Mouse (Mus musculus) frontal cortex, postnatal 10 days (tissue): ENCODE data around the gene Exoc6b.

ENCODE experiments used
- DNase-seq, 2 experiments: peaks; one replicate each; pipeline ENCODE4 v3.0.0; 2022; ENCODE audit warnings: low spot score in 2 of 2, mixed read lengths in 1 of 2

The Exoc6b gene

DNA sequence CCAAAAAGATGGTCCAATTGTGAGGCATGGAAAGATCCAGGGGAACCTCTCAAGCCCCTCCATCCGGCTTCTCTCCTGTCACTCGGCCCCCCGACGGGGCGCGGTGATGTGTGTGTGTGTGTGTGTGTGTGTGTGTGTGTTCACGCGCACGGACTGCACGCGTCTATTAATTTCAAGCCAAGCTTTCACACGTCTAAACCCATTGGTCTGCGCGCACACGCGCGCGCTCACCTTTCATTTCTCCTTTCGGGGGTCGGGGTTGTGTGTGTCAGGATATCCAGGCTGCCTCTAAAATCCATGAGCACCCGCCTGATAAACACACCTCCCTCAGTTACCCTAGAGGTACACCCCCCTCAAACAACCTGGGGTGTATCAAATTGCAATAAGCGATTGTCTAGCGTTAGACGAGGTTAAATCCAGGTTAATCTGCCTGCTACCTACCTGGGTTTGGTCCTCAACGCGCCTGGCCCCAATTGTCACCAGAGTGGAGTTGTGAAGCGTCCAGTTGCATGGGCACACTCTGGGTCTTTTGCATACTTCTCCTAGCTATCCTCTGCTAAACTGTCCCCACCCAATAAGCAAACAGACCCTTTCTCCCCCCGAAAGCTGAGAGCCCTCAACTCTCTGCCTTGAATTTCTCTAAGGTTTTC lies 482.6 kb downstream of the Exoc6b start:
- no peak for DNase-seq

DNA sequence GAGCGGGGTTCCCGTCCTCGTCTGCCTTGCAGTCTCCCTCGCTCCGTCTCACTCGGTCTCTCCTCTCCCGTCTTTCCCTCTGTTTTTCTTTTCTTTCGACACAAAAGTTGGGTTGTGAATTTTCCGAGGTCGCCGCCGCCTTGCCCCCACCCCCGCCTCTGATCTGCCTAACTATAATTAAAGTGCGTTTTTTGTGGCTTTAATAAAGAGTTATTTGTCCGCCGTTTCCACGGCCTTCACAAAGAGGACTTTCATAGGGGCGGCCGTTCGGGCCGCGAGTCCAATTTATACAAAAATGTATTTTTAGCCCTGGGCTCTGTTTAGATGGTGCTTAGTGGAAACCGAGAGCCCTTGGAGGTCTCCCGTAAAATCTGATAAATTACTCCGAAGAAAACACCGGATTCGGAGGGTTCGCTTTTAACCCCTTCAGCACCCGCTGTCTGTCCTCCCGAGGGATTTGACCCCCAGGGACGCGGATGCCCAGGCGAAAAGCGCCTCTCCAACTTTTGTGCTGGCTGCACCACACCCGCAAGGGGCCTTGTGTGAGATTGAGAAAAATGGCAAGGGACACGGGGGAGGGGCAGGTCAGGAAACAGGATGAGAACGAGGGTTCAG lies 483.5 kb downstream of the Exoc6b start:
- DNase-seq: no peak

DNA sequence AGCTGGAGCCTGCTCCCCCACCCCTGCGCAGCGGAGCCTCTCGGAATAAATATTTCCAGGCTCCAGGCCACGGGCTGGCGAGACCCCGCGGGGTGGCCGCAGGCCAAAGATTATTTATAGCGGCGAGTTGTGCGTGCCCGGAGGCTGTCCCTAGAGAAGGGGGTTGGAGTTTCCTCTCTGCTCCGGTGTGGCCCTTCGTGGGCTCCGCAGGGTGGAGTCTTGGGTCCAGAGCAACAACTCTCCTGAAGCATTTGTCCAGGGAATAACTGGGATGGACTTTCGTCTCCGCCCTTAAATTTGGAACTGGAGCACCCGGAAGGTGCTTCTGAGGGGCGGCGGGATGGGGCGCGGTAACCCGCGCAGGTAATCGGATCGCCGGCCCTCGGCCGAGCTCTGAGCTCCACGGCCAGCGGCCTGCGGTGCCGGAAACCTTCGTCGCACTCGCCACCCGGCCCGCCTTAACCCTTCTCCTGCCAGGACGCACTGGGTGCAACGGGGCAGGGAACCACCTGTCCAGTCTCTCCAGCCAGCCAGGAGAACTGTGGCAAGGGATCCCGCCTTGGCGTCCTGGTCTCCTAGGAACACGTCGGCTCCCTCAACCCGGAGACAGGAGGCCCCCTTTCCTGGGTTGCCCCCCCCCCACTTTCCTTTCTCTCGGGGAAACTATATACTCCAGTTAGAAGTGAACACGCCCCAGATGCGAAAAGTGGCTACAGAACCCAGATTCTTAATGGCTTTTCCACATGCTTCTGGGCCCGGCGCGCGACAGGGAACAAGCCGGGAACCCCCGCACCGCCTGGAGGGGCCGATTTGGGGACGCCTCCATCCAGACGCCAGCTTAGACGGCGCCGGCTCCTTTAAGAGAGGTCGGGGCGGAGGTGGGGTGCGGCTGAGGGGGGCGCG lies 484.3 kb downstream of the Exoc6b start:
- peak in 1 of 2 experiments; percentile 21 for DNase-seq

DNA sequence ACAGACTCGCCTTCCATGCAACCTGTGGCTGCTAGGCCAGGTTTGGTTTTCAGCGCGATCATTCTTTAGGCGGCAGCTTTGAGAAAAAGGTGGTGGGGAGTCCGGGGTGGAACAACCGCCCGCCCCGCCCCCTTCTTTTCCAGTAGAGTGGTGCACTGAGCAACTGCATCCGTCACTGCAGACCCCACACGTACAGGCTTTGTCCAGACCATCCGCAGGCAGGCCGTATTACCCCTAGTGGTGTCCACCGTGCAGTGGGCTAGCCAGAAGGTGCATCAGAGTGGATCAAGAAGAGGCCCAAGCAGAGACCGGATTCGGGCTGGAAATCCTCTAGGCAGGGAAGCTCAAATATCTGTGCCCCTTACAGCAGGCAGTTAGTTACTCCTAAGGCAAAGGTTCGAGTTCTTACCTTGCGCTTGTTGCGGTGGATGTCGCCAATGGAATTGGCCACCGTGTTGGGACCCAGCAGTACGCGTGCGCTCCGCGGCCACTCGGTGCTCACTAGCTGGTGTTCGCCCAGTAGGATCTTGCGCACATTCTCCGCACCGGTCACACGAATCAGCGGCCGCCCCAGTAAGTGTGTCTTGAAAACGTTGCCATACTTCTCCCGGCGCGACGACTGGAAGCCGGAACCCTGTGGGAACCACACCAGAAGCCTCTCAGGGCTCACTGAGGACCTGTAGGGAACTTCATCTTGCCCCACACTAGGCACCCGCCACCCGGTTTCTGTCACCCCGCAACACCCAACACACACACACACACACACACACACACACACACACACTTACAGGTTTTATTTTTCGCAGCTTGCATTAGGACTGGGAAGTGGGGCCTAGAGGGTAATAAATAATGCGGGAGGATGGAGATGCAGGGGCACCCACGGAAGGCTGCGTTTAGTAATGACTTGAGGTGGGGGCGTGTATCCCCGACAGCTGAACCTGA lies 485.2 kb downstream of the Exoc6b start:
- peak in 1 of 2 experiments; percentile 5 for DNase-seq

DNA sequence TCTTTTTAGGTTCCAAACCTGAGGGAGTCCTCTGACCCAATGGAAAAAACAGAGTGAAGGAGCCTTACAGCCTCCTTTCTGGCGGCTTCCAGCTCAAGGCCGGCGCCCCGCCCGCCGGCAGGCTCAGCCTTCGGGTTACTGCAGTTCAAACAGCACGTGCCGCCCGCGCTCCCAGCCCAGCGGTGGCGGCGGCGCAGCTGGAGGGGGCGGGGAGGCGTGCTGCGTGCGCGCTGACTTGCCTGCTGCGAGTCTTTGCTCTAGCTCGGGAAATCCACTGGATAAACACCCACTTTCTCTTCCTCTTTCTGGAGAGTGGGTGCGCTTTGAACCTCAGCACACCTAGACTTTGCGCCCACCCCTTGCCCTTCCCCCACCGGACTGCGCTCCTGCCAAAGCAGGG lies 485.9 kb downstream of the Exoc6b start:
- peak; percentile 64 to 67 for DNase-seq

DNA sequence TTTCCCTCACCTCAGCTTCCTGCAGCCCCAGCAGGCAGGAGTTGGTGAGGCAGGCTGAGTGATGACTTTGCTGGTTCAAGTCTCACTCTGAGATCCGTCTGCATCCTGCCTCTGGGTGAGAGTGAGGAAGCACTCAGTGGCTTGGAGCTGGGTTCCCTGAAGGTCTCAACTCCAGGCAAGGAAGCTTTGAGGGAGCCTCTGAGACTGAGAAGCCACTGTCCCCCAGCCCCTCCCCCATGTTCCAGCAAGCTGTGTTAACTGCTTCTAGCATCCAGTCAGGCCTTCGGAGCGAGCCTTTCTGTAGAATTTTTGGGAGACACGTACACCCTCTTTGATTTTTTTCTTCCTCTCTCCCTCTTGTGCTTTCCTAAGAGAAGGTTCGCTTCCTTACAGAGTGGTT lies 486.5 kb downstream of the Exoc6b start:
- DNase-seq: no peak

DNA sequence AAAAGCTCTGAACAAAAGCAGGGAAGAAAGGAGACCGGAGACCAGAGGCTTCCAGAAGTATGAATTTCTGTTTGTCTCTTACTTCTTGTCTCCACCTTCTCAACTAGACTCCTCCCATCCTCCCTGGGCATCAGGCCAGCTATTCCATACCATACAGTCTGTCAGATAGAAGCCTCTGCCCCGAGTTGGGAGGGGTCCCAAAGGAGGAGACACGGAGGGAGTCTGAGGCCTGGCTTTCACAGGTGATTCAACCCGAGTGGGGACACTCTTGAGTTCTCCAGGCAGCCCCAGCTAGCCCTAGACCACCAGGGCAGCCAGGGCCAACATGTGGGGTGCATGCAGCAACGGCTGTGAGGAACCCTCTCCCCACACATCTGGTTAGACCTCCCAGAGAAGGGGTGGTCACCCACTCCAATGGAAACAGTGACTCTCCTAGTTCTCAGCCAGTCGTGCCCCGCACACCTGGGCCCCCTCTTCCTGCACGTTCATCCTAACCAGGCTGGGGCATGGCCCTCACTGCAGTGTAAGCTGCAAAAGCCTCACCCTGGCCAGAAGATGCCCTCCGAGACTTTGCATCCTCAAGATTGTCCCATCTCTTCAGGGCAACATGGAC lies 487.4 kb downstream of the Exoc6b start:
- no peak for DNase-seq

DNA sequence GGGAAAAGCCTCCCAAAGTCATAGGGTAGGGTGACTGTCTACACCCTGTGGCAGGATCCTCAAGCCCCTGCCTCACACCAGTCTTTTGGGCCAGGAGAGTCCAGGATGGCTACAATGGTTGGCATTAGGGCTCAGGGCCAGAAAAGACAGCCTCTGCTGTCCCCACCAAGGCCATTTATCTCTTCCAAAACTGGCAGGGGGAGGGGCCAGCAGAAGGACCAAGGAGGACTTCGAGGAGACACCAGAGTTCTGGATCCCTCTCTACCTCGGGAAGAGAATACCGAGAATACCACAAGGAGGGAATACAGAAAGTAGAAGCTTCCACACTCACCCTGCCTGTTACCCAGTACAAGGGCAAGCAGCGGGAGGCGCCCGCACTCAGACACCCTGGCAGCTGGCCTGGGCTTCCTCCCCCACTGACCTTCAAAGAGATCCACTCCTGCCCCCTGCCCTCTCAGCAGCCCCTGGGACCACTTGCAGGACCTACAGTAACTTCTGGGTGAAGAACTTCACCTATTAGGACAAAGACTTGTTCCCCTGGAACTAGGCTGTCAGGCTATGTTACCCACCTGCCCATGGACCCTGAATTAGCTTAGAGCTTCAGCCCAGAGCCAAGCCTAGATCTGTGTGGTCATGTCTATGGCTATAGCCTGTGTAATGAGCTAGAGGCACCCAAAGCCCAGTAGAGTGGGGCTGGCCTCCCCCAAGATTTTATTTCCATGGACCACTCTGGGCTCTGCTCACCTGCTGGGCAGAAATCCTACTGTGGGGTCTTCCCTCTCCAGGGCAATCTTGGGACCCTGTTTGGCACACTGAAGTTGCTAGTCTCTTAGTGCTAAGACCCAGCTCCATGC lies 488.1 kb downstream of the Exoc6b start:
- DNase-seq: no peak

DNA sequence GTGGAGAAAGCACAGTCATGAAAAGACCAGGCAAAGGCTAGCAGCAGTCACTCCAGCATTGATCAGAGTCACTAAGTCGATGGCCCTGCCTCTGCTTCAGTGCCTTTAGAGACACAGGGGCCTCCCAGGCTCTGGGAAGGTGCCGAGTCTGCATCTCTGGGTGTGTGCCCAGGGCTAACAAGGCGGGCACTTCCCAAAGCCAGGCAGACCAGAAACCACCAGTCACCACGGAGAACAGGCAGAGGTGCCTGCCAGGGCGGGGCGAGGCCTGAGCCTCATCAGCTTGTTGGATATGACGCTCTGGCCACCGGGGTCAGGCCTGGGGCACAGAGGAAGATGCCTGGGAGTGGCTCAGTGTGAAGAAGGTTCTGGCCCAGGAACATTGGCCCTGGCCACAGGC lies 489.8 kb downstream of the Exoc6b start:
- DNase-seq: no peak

DNA sequence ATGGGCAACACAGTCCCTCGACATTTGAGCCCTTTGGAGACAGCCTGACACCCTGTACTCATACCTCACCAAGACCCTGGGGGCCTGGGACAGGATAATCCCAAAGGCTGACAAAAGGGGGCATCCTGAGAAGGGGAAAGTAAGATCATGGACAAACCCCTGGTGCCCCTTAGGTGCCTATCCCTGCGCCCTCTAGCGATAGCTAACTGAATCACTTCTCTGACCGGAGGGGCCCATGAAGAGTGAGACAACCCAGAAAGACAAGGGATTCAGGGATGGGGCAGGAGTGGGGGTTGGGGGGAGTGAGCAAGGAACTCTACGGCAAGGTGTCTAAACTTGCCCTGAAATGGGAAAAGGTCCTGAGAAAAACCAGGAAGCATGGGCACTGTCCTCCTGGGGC lies 490.4 kb downstream of the Exoc6b start:
- DNase-seq: no peak

DNA sequence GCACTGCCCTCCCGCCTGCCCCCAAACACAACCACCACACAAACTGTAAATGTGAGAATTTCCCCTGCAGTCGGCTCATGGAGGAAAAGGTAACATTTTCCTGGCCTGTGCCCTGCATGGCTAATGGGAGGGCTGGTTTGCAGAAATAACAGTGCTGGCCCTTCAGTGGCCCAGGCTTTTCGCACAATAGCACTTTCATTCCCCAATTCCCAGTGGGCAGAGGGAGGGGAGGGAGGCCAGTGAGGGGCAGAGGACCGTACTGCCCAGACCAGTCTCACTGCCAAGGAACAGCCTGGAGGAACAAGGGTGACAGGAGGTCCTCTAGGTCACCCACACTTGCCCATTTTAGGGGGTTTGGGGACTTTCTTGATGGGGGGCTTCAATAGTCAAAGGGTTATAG lies 491.4 kb downstream of the Exoc6b start:
- no peak for DNase-seq

DNA sequence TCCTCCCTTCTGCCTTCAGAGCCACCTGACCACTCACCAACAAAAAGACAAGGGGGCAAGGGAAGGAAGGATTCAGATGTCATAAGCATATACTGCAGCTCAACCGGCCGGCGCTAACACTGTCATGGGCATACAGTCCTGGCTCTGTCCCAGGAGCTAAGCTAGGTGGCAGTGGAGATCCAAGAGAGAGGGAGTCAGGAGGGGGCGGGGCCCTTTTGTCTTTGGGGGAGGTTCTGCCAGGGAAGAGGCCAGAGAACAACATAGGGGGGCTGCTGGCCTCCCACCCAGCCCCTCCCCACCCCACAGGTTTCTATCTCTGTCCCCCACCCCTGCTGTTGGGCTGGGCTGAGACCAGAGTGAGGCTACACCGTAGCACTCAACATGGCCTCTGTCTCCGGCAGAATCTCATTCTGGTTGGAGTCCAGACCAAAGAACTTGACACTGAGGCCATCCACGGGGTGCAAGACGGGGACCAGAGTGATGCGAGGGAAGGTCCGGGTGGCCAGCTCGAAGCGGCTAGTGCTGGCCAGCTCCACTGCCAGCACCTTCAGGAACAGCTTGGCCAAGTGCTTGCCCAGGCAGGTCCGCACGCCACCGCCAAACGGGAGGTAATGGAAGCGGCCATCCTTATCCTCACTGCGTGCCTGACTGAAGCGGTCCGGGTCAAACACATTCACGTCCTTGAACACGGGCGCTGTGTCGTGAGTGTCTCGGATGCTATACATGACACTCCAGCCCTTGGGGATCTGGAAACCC lies 495.2 kb downstream of the Exoc6b start:
- DNase-seq: no peak

DNA sequence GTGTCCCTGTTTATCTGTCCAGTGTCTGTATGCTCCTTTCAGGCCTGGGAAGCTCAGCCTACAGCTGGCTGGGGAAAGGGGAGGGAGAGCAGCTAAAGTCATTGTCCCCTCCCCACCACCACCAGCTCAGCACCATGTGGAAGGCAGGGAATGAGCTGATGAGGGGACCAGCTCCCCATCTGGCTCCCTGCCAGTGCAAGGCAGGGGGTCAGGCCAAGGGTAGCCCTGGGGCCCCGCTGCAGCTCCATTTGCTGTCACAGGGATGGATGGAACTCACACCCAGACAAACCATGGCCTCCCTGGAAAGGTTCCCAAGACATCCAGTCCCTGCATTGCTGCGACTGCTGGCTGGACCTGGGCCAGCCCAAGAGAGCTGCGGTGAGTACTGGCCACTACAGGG lies 499.3 kb downstream of the Exoc6b start:
- no peak for DNase-seq

DNA sequence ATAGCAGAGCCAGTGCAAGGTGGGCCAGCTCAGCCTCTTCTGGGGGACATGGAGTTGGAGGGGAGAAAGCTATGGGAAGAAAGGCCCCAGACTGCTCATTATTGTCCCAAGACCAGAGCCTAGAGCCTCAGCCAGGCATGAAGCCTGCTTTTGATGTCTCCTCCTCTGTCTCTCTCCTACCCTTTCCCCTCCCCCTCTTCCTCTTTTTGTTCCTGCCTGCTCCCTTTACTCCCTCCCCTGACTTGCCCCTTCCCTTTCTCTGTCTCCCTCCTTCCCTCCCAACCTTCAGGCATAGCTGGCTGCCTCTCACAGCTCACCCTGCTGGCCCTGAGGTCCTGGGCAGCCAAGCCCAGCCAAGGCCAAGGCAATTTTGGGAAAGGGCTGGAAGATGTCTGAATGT lies 499.7 kb downstream of the Exoc6b start:
- no peak for DNase-seq

DNA sequence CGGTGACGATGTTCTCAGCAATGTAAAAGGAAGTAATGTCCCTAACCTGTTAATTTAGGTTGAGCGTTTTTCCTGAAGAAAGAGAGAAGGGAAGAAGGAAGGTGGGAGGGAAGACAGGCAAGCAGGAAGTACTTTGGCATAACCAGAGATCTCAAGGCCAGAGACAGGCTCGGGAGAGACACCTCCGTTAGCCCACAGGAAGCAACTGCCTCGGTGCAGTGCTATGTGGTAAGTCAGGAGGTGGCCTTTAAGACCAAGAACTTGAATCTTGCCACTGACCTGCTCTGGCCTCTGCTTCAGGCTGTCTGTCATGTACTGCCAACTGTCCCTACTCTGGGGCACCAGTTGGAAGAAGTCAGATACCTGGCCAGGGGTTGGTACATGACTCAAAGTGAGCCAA lies 500.4 kb downstream of the Exoc6b start:
- DNase-seq: no peak
